Mouse (Mus musculus): ENCODE measurements around the gene Ppp1r12b.

DNA sequence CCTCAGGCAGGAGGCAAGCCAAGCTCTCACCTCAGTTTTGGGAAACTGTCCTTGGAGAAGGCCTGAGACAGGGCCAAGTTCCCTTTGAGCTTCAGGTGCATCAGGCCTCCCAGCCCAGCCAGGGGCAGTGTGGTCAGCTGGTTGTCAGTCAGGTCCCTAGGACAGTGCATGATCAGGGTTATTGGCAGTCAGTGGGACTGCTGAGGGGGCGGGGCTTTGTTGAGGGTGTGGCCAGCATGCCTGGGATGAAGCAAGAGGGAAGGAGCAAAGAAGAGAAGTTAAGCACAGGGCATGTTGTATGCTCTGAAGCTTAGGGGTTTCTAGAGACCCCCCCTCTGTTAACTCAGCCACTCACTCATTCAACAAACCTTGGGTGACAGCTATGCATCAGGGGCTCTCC lies 40.2 kb upstream of the Ppp1r12b start:
- TF ChIP-seq CTCF (IDR thresholded peaks at IDR 0.05; ENCODE audit: borderline replicate concordance, insufficient read depth, low read depth, low read length) = no peak
- TF ChIP-seq POLR2A (IDR thresholded peaks at IDR 0.05; ENCODE audit: borderline replicate concordance, insufficient read depth, low read length) = no peak
